Mouse (Mus musculus) layer of hippocampus, adult 6 months (tissue): ENCODE results near the gene Irx1. TPM values are rescaled to one million over a fixed set of nuclear protein-coding genes. Genes with fewer than 3 reads are reported as not detected.

Experiments used
- long read RNA-seq, 2 experiments: library from polyadenylated mRNA; unstranded; transcript quantifications; one replicate each; pipeline ENCODE4 v2.0.0; 2019 to 2020
- polyA plus RNA-seq: library from polyadenylated mRNA; unstranded; fragments of <200 nt; fragmentation: Nextera tagmentation; gene quantifications from 2 replicates; pipeline ENCODE4 v1.2.3, GENCODE M21; 2021

Irx1 gene
- polyA plus RNA-seq: not detected in 2 replicates
- long read RNA-seq, experiment 1: 0 reads
- long read RNA-seq, experiment 2: 0 reads

GRCm38 (mm10) chr13:71963356-71964351, at the start of gene Irx1:
Gene Irx1 (minus strand): TSS chr13:71963723.

